Mouse (Mus musculus): ENCODE measurements at regions not wholly inside any gene's neighbourhood (a gene's known extent, or its start where the extent isn't known, plus 50 kb on each side); places are given as distances from the start of the nearest gene placed in this dataset.

DNA sequence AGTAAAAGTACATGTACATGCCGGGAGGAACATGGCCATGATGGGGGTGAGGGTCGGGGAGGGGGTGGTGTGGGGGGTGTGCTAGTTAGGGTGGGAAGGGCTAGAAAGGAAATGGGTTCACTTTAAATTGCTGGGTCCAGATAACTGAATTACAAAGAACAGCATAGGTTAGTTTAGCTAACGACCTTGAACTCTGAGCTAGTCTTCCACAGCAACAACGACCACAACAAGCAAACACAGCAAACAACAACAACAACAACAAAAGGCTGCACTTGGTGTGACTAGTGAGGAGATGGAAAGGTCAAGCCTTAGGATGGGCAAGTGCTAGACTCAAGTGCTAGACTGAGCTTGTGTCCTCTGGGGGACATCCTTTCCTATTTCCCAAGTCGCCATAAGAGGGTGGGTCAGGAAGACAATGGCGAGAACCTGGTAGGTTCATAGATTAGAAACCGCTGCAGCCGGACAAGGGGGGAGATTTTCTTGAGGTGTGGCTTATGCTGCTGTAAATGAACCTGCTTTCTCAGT is 117.9 kb downstream of the Enc1 start:
- TF ChIP-seq GATA1 (IDR thresholded peaks at IDR 0.05; ENCODE audit: low read length), result no peak

DNA sequence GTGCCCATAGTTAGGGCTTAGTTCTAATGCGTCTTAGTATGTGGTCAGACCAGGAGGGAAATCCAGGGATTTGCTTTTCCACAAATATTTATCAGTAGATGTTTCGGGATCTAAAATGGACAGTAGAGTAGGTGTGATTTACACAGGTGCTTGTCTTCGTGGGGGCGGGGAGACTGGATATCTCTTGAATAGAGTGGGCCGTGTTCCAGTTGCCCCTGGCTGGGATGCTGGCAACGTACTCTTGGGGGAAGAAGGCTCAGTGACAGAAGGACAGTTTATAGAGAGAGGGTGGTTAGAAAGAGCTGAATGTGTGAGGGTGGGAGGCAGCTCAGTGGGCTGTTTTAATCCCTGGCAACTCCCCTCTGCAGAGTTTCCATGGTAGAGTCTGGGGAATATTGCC is 117.4 kb downstream of the Enc1 start:
- no peak for TF ChIP-seq GATA1 (IDR thresholded peaks at IDR 0.05; ENCODE audit: low read length)

DNA sequence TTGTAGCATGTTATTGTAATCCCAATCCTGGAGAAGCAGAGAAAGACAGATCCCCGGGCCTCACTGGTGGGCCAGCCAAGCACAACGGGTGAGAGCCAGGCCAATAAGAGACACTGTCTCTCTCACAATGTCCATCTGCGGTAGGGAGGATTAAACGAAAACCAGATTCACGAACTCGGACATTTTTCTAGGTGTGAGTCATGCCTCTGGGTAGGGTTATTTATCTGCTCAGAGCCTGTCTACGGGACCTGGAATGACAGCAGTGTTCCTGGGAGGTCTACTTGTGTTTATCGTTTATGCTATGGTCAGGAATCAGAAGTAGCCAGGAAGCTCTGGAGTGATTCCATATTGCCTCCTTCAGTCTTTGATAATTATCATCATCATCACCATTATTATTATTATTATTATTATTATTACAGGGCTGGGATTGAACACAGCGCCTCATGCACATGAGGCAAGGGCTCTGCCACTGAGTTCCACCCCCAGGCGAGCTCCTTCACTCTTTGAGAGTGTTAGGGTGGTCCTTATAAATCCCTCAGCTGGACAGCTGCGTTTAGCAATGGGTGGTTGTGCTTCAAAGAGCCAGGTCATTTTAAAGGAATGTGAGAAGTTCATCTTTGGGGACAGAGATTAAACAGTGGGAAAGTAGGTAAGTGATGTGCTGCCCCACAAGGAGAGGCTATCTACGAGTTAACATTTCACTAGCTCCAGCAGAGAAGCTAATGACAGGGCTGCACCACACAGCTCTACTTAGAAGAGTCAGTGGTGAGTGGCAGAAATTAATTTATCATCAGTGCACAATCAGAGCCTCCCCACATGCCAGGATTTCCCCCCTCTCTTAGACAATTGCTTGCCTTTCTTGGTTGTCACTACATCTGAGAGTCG is 116.3 kb downstream of the Enc1 start:
- TF ChIP-seq GATA1 (IDR thresholded peaks at IDR 0.05; ENCODE audit: low read length), result no peak

DNA sequence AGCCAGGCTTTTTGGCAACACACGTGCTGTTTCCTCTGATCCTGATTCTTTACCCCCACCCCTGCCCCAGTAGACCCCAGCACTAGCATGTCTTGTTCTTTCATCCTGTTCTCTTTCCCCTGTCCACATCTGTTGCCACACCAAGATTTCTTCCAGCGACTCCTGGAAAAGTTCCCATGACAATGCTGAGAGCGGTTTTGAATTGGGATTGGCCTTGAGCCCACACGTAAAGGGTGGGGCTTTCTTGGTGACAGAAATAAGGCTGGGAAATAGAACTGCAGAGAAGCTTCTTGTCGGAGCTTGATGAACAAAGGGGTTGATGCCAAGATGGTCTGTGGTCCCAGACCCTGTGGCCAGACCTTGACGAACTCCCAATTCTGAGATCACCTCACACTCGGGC is 106.8 kb downstream of the Enc1 start:
- no peak for TF ChIP-seq GATA1 (IDR thresholded peaks at IDR 0.05; ENCODE audit: low read length)

DNA sequence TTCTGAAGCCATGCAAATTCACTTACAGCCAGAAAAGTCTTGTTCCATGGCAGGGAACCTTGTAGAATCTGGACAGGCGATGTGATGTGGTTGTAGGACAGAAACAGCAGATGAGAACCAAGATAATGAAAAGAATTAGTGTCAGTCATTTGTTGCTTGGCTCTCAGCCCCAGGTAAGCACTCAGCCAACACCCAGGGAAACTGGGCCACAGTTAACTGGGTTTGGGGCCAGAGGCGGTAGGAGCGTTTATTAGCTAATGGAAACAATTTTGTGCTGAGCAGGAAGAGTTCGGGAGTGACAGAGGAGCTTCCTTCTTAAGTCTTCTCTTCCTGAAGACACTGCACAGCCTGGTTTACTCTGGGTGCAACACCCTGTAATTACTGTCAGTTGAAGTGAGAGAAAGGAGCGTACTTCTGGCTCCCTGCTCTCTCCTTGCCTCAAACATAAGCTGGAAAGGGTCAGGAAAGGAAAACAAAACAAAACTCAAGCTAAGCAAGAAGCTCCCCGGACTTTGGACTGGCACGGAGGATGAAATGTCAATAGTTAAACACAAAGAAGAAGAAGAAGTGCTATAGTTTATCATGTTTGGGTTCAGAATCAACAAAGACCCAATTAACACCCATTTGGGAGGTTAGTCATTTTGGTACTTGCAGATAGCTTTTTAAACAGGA is 100.4 kb downstream of the Enc1 start:
- TF ChIP-seq GATA1 (IDR thresholded peaks at IDR 0.05; ENCODE audit: low read length), result no peak

DNA sequence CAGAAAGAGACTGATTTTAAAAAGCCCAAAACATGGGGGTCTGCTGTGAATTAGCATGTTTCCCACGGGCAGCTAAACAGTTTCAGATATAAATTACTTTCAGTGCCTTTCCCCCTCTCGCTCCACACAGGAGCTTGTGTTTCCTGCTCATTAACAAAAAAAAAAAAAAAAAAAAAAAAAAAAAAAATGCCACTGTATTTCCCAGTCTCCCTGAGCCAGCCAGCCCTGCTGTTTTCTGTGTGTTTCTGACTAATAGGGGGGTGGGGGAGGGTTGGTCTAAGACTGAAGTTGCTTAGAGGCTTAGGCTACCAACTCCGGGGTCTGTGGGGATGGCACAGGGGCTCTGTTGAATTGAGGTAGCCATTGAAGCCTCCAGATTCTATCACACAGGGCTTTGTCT is 97.0 kb downstream of the Enc1 start:
- TF ChIP-seq GATA1 (IDR thresholded peaks at IDR 0.05; ENCODE audit: low read length), result no peak

DNA sequence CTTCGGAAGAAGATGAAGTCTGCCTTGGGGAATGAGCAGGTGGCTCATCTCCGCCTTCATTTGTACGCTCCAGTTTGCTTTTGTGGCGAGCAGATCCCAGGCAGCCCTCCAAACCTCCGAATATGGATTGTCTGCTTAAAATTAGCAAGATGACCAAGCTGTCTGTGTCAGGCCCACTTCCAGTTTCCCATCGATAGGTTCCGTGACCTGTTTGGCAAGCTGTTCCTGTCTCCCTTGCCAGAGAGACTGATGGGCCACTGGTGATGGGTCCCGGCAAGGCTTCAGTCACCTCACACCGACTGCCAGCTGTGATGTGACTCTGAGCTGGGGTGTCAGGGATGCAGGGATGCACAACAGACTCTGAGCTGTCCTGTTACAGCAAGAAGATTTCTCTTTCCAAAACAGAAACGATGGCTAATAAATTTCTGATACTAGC is 96.4 kb downstream of the Enc1 start:
- no peak for TF ChIP-seq GATA1 (IDR thresholded peaks at IDR 0.05; ENCODE audit: low read length)

DNA sequence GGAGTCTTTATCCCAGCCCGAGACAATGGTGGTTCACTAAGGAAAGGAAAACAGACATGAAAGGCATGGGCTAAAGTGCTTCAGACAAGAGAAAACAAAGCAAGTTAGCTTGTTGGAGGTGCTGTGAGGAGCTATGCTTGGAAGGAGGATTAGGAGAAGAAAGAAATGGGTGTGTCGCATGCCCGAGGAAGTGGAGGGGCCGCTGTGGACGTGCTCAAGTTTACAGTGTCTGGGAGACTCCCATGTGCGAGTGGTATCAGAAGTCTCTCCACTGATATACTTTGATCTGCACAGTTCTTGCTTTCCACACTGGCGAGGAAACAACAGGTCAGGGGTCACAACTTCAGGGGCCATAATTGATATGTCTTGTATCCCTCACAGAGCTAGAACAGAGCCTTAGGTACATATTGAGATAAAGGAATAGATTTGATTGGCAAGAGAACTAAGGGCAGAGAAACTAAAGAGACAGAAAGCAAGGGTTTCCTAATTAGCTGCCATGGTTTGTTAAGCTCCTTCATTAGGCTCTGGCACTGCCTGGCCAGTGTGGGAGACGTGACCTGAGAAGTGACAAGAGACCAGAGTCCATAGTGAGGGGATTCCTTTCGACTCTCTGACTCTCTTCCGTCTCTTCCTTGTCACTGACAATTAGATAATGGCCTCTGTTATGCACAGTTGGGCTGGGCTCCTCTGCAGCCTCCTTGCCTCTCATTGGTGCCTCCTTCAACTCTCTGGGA is 93.1 kb downstream of the Enc1 start:
- TF ChIP-seq GATA1 (IDR thresholded peaks at IDR 0.05; ENCODE audit: low read length), result no peak

DNA sequence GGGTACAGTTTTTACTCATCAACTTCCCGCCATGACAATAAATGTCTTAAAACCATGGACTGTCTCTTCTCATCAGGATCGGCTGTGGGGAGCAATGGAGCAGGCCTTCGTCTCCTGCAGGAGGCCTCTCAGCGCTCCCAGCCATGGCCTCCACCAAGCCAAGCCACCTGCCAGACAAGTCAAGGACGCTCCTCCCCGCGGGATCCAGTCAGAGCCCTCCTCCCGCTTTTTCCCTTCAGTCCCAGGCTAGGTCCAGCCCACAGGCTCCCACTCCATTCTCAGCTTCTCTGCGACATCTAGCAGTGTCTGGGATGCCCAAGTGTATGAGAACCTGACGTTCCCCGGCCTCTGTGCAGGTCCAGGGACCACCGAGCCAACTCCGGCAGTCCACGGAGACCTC is 90.2 kb downstream of the Enc1 start:
- TF ChIP-seq GATA1 (IDR thresholded peaks at IDR 0.05; ENCODE audit: low read length), result no peak

DNA sequence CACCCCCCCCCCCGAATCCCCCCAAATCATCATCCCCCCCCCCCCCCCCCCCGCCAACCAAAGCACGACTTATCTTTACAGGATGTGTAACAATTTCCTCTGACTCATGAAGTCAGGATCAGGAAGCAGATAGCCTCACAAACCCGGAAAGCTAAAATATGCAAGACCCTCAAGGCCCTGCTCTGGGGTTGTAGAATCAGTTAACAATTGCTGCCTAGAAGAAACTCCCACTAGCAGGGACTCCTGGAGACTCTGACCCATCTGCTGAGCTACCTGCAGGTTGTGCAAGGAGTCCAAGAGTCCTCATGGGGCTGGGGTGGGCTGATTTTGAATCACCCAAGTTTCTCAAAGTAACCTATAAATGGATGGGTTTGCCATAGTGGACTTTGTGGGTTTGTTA is 79.9 kb downstream of the Enc1 start:
- no peak for TF ChIP-seq GATA1 (IDR thresholded peaks at IDR 0.05; ENCODE audit: low read length)

DNA sequence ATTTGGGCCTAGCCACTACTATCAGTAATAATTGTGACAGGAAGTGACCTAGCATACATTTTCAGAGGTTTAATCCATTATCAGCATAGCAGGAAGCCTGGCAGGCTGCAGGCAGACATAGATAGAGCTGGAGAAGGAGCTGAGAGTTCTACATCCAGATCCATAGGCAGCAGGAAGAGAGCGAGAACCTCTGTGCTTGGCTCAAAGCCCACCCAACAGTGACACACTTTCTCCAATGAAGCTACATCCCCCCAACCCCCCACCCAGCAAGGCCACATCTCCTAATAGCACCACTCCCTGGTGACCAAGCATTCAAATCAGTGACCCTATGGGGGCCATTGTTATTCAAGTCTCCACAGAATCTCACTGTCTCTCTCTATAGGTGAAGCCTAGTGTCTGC is 79.4 kb downstream of the Enc1 start:
- TF ChIP-seq GATA1 (IDR thresholded peaks at IDR 0.05; ENCODE audit: low read length), result no peak

DNA sequence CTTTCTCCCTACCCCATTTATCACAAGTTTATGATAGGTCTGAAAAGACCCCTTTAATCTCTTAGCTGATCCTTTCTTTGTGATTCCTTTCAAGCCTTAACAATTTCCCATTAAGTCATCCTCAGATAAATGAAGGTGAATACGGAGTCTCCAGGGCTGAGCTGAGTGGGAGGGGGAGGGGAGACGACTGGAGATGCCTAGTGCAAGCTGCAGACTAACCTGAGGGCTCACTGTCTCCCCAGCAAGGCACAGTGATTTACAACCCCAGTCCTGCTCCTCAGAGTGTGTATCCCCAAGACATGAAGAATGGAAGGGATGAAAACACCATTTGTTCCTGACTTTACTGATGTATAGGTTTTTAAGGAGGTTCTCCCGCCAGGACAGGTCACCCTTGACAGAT is 76.7 kb downstream of the Enc1 start:
- no peak for TF ChIP-seq GATA1 (IDR thresholded peaks at IDR 0.05; ENCODE audit: low read length)

DNA sequence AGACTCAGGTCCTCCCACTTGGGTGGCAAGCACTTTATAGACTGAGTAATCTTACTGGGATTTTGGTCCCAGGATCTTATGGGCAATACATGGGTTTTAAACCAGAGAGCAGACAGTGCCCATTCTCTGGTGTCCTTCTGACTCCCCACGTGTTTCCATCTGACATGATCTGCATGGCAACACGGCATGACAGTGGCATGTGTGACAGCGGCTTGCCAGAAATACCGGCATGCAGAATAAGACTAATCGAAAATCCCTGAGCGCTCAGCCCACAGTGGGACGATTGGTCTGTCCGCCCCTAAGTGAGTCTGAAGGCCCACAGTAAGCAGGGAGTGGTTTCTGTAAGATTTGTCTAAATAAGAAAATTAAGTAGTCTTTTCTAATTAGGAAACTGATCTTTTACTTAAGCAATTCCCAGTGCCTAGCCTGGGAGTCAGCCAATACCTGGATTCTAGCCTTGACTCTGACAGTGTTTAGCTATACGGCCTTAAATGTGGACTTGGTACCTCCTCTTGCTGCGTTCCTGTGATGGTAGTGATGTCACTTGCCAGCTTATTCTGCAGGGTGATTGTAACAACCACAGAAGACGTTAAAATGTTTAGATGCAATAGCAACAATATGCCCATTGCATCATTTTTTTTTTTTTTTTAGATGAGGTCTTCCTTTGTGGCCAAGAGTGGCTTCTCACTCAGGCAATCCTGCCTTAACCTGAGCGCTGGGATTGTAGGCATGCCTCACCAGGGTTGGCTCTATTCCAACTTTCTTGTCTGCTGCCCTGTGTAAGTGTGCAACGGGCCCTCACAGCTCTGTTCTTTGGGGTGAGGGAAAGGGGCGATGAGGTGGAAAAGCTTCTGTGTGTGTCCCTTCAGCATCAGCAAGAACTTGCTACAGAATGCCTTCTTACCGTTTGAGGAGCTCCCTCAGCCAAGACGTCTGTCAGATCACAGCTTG is 71.8 kb downstream of the Enc1 start:
- no peak for TF ChIP-seq GATA1 (IDR thresholded peaks at IDR 0.05; ENCODE audit: low read length)

DNA sequence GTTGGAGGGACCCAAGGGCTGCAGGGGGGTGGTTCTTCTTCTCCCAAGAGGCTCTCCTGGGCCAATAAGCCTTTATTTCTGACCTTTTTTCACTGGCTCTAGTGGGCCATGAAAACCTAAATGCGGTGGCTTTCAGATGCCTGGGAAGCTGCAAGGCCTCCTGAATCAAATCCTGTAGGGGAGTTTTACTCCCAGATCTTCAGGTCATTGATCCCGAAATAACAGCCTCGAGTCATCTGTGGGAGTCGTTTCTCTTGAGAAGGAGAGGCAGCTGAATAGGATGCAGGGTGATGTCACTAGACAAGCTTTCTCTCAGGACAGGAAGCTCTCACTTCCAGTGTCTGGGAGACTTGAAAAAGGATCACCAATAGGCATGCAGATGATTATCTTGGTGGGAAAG is 70.4 kb downstream of the Enc1 start:
- no peak for TF ChIP-seq GATA1 (IDR thresholded peaks at IDR 0.05; ENCODE audit: low read length)

DNA sequence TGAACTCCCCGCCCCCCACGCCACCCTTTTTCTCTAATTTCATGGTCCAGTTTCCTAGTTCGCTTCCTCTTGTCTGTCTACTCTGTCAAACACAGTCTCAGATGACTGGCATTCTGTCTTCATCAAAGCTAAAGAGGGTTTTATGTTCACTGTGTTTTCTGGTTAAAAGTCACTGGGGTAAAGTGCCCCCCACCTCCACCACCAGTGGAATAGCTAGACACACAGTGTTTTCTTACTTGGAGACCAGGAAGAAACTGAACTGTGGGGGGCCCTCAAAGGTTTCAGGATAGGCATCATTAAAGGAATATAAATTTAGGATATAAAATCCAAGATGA is 69.9 kb downstream of the Enc1 start:
- no peak for TF ChIP-seq GATA1 (IDR thresholded peaks at IDR 0.05; ENCODE audit: low read length)
